Mouse (Mus musculus) Patski (cell line): ENCODE results near the gene Ap4m1. TPM values are rescaled to one million over a fixed set of nuclear protein-coding genes. Genes with fewer than 3 reads are reported as not detected.
"Not testable (repeated sequence)": the region's sequence is repeated elsewhere in the genome, so short reads cannot be mapped to it uniquely, and the experiment has no call there.

Experiments used
- ATAC-seq: fragments of 100-300 bp; one replicate; pipeline ENCODE4 v1.8.0; 2021
- CTCF ChIA-PET: fragments of 350-600 bp; sonication (Branson Sonifier 250); formaldehyde crosslinking; loops from one replicate; lab custom pipeline; 2022; ENCODE audit warnings: inconsistent platforms; lab: Charles Lee
- POLR2A ChIA-PET: fragments of 350-600 bp; sonication (Branson Sonifier 250); formaldehyde crosslinking; loops from one replicate; lab custom pipeline; 2022; ENCODE audit warnings: antibody characterized with exemption, inconsistent platforms; lab: Charles Lee
- DNase-seq: peaks from one replicate; pipeline ENCODE4 v3.0.0-alpha.2; 2011; ENCODE audit warnings: low read depth, low spot score
- H3K27me3 ChIP-seq: fragments of 371-371 bp; one replicate; pipeline ENCODE4 v1.5.1; 2021
- CTCF ChIP-seq: fragments of 100-300 bp; IDR thresholded peaks from one replicate; pipeline ENCODE4 v1.5.1; 2021
- in situ Hi-C: fragments of 300-500 bp; cut with MboI; formaldehyde crosslinking; loops from 3 replicates; pipeline ENCODE4 v1.11.1; 2018; ENCODE audit warnings: low pct_unique_long_range_greater_than_20kb, mixed read lengths
- polyA plus RNA-seq: library from polyadenylated mRNA; unstranded; gene quantifications from one replicate; pipeline ENCODE4 v1.2.3, GENCODE M21; 2021

The Ap4m1 gene
- polyA plus RNA-seq, 1 experiment from 2014 or later, result 39.7 TPM

GRCm38 (mm10) chr5:138193771-138194727 is 22.2 kb downstream of the Ap4m1 start, which contains the start of gene Mblac1:
Mblac1 (plus strand) TSS chr5:138194314.
- ChIA-PET CTCF (interaction anchor here (1.0 to 1.5 kb wide), 4 partner anchors 12 to 109 kb away, joined by 3 to 4 read pairs (median 3); partner anchors contain the start of gene Zkscan1), POLR2A (no interaction called here)
- ATAC-seq (peak; percentile 72), DNase-seq (peak; percentile 87)
- TF ChIP-seq CTCF, result no peak
- in situ Hi-C loops, result no loop called here
- no peaks in the 10 kb centered on the region for H3K27me3 ChIP-seq

- in situ Hi-C loops, result no loop called here
- CTCF ChIA-PET, result interaction anchor here (1.1 kb wide), 1 partner anchor 13 kb away, joined by 3 read pairs; no protein-coding TSS in a partner anchor
- TF ChIP-seq CTCF, result no peak
- H3K27me3 ChIP-seq, result no peaks in the 10 kb centered on the region
- POLR2A ChIA-PET, result no interaction called here
- no peak for DNase-seq
- ATAC-seq, result no peak
Measured at GRCm38 (mm10) chr5:138194755-138195345, 23.0 kb downstream of the Ap4m1 start.

- TF ChIP-seq CTCF, result no peak
- no peaks in the 10 kb centered on the region for H3K27me3 ChIP-seq
- ATAC-seq (no peak), DNase-seq (no peak)
- CTCF ChIA-PET, result no interaction called here
- in situ Hi-C loops, result no loop called here
- POLR2A ChIA-PET, result no interaction called here
Measured at GRCm38 (mm10) chr5:138195463-138195862, 23.7 kb downstream of the Ap4m1 start.

GRCm38 (mm10) chr5:138199576-138199975 is 27.8 kb downstream of the Ap4m1 start:
- DNase-seq (no peak), ATAC-seq (no peak)
- in situ Hi-C loops, result no loop called here
- ChIA-PET POLR2A (no interaction called here), CTCF (interaction anchor here (0.9 to 1.6 kb wide), 3 partner anchors 20 to 27 kb away, joined by 3 to 6 read pairs (median 3); partner anchors contain the start of gene Nxpe5)
- no peaks in the 10 kb centered on the region for H3K27me3 ChIP-seq
- peak; percentile 72 for TF ChIP-seq CTCF

- ChIA-PET POLR2A (no interaction called here), CTCF (interaction anchor here (1.0 to 2.9 kb wide), 3 partner anchors 17 to 50 kb away, joined by 3 to 10 read pairs (median 4); no protein-coding TSS in a partner anchor)
- in situ Hi-C loops, result loop anchor here (10.0 kb wide), 1 partner anchor 353 kb away; no protein-coding TSS in a partner anchor
- ATAC-seq (no peak), DNase-seq (no peak)
- no peaks in the 10 kb centered on the region for H3K27me3 ChIP-seq
- TF ChIP-seq CTCF, result no peak
Measured at GRCm38 (mm10) chr5:138202086-138202485, 30.3 kb downstream of the Ap4m1 start.

- TF ChIP-seq CTCF, result no peak
- peak; percentile 46 for ATAC-seq
- H3K27me3 ChIP-seq, result no peaks in the 10 kb centered on the region
- in situ Hi-C loops, result loop anchor here (5.0 to 10.0 kb wide), 2 partner anchors 45 to 348 kb away; no protein-coding TSS in a partner anchor
- no peak for DNase-seq
- ChIA-PET POLR2A (no interaction called here), CTCF (interaction anchor here (0.9 to 2.3 kb wide), 4 partner anchors 9 to 45 kb away, joined by 3 to 14 read pairs (median 8); partner anchors contain the start of gene Mblac1)
Measured at GRCm38 (mm10) chr5:138207253-138207652, 35.5 kb downstream of the Ap4m1 start.

- ATAC-seq, result no peak
- no peak for TF ChIP-seq CTCF
- ChIA-PET CTCF (interaction anchor here (0.6 to 2.3 kb wide), 6 partner anchors 10 to 405 kb away, joined by 3 to 14 read pairs (median 4); partner anchors contain the start of gene Mblac1), POLR2A (interaction anchor here (0.6 kb wide), 1 partner anchor 228 kb away, joined by 3 read pairs; no protein-coding TSS in a partner anchor)
- in situ Hi-C loops, result loop anchor here (5.0 to 10.0 kb wide), 2 partner anchors 44 to 347 kb away; no protein-coding TSS in a partner anchor
- H3K27me3 ChIP-seq, result no peaks in the 10 kb centered on the region
- DNase-seq, result no peak
Measured at GRCm38 (mm10) chr5:138207873-138208272, 36.1 kb downstream of the Ap4m1 start.

- POLR2A ChIA-PET, in situ Hi-C loops, H3K27me3 ChIP-seq, ATAC-seq, DNase-seq: not testable (repeated sequence)
- CTCF ChIA-PET, result interaction anchor here (0.8 kb wide), 1 partner anchor 11 kb away, joined by 3 read pairs; no protein-coding TSS in a partner anchor
Measured at GRCm38 (mm10) chr5:138216632-138217031, 44.8 kb downstream of the Ap4m1 start.

GRCm38 (mm10) chr5:138219864-138220263 is 48.1 kb downstream of the Ap4m1 start:
- ATAC-seq (no peak), DNase-seq (no peak)
- CTCF ChIA-PET, result interaction anchor here (0.9 to 3.2 kb wide), 7 partner anchors 10 to 34 kb away, joined by 3 to 28 read pairs (median 6); no protein-coding TSS in a partner anchor
- POLR2A ChIA-PET, result interaction anchor here (0.7 kb wide), 1 partner anchor 315 kb away, joined by 6 read pairs; no protein-coding TSS in a partner anchor
- in situ Hi-C loops, result loop anchor here (10.0 kb wide), 1 partner anchor 305 kb away; no protein-coding TSS in a partner anchor
- TF ChIP-seq CTCF, result no peak
- peaks cover 2% of the 10 kb centered on the region for H3K27me3 ChIP-seq
